Mouse (Mus musculus) lung, postnatal 0 days (tissue): ENCODE results near the gene Eml1. TPM values are rescaled to one million over a fixed set of nuclear protein-coding genes. Genes with fewer than 3 reads are reported as not detected.

Source experiments
- ATAC-seq: fragments of 200-750 bp; cut with Nextera tagmentation; 2 replicates; pipeline ENCODE4 v1.8.0; 2017; ENCODE audit warnings: moderate library complexity
- DNase-seq: peaks from one replicate; pipeline ENCODE4 v3.0.0-alpha.2; 2016; ENCODE audit warnings: low spot score
- H3K27ac ChIP-seq: fragments of 300-500 bp; sonication (generic); 2 replicates; pipeline ENCODE4 v1.5.1; 2014; ENCODE audit warnings: antibody characterized with exemption, mild to moderate bottlenecking, low read length, mixed read lengths
- H3K27me3 ChIP-seq: fragments of 300-500 bp; sonication (generic); replicated peaks from 2 replicates; pipeline ENCODE4 v1.6.1; 2014; ENCODE audit warnings: low read length, mixed read lengths; ENCODE audit not compliant: insufficient read depth
- H3K36me3 ChIP-seq: fragments of 300-500 bp; sonication (generic); 2 replicates; pipeline ENCODE4 v1.6.1; 2014; ENCODE audit warnings: low read length, mixed read lengths; ENCODE audit not compliant: insufficient read depth
- H3K4me1 ChIP-seq: fragments of 300-500 bp; sonication (generic); 2 replicates; pipeline ENCODE4 v1.6.1; 2014; ENCODE audit warnings: antibody characterized with exemption, low read depth, low read length, mixed read lengths; ENCODE audit not compliant: insufficient read depth
- H3K4me2 ChIP-seq: fragments of 300-500 bp; sonication (generic); replicated peaks from 2 replicates; pipeline ENCODE4 v1.6.1; 2014; ENCODE audit warnings: low read depth, mild to moderate bottlenecking, low read length, moderate library complexity, mixed read lengths
- H3K4me3 ChIP-seq: fragments of 300-500 bp; sonication (generic); 2 replicates; pipeline ENCODE4 v1.5.1; 2014; ENCODE audit warnings: low read depth, low read length
- H3K9ac ChIP-seq: fragments of 300-500 bp; sonication (generic); replicated peaks from 2 replicates; pipeline ENCODE4 v1.6.1; 2014; ENCODE audit warnings: low read depth, mild to moderate bottlenecking
- H3K9me3 ChIP-seq: fragments of 300-500 bp; sonication (generic); 2 replicates; pipeline ENCODE4 v1.6.1; 2016; ENCODE audit warnings: low read length, mixed read lengths
- CTCF ChIP-seq: IDR thresholded peaks from 2 replicates; pipeline ENCODE4 v1.5.1; 2016; ENCODE audit warnings: antibody characterized with exemption, mild to moderate bottlenecking
- EP300 ChIP-seq: IDR thresholded peaks from 2 replicates; pipeline ENCODE4 v1.6.1; 2016; ENCODE audit warnings: antibody characterized with exemption, mild to moderate bottlenecking, control low read depth
- WGBS: fragments of 180-500 bp; shearing (Covaris S2); extraction: QIAGEN DNeasy Blood & Tissue Kit; methylation state at CpG from one replicate; pipeline ENCODE4 v1.1.7; 2014; 5-methylcytosine and 5-hydroxymethylcytosine counted together
- polyA plus RNA-seq: library from polyadenylated mRNA; unstranded; fragments of >200 nt; fragmentation: Nextera tagmentation; extraction: Ambion mirVana; gene quantifications from 2 replicates; pipeline ENCODE4 v1.2.1, GENCODE M21; 2015

Eml1 gene
- polyA plus RNA-seq, 1 experiment from 2014 or later = 55.0 TPM

DNA sequence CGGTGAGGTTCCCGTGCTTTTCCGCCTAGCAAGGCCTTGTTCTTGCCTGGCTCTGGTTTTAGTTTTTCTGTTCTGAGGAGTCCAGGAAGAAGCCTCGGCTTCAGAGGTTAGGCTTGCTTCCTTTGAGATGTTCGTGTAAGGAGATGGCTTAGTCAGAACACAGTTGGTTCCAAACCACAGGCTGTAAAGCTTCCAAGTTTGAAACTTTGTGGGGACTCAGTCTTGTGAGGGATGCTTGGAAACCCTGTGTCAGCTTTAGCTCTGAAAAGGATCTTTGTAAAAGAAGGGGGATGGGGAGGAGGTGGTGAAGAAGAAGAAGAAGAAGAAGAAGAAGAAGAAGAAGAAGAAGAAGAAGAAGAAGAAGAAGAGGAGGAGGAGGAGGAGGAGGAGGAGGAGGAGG is 118.3 kb downstream of the Eml1 start:
- 75% methylated on average over 5 of the region's 5 CpGs for WGBS
- Histone ChIP-seq H3K27me3 (no peaks in the 10 kb centered on the region), H3K9me3 (no peaks in the 10 kb centered on the region), H3K27ac (no peak overlapping the region), H3K36me3 (no peaks in the 10 kb centered on the region), H3K9ac (no peak overlapping the region), H3K4me1 (peaks cover 3% of the 10 kb centered on the region; the same call in 1 of the 2 replicates), H3K4me2 (no peak overlapping the region), H3K4me3 (no peak overlapping the region)
- ATAC-seq (no peak), DNase-seq (no peak)
- no peak for TF ChIP-seq EP300
- no peak for TF ChIP-seq CTCF

DNA sequence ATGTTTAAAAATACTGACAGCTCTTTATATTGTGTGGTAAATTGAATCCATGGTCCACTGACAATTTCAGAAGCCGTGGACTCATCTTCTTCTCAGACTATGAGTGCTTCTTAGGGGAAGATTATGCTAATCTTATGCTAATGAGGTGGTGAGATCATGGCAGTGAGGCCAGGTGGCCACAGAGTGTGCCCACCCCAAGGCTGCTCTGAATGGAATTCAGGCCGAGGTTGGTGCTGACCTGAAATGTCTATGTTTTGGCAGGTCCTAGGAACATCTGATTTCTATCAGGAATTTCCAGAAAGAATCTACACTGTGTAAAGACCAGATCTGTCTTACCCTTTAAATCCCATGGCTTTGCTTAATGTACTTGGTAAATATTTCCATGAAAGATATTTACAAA is 119.0 kb downstream of the Eml1 start:
- WGBS = 59% methylated on average over 2 of the region's 2 CpGs
- ATAC-seq = no peak
- H3K4me3 ChIP-seq = no peak overlapping the region

DNA sequence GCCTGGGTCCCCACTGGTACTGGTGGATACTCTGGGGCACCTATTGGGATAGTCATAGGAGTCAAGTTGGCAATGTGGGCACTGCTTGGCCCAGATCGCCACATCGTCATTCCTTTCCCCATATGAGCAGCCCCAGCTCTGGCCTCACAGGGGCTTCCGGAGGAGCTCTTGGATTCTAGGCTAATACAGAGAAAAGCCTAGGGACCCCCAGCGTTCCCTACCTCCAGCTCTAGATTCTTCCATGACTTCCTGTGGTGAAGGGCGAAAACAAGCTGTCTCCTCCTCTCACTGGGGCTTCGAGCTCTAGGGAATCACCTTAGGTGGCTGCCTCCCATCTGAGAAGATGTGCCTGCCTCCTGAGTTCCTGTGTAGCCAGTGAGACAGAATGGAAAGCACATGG is 119.6 kb downstream of the Eml1 start:
- H3K9ac ChIP-seq = no peak overlapping the region
- H3K27ac ChIP-seq = no peak overlapping the region
- no peaks in the 10 kb centered on the region for H3K36me3 ChIP-seq
- H3K9me3 ChIP-seq = no peaks in the 10 kb centered on the region
- no peak for TF ChIP-seq CTCF
- no peak for TF ChIP-seq EP300
- no peak overlapping the region for H3K4me2 ChIP-seq
- no peak overlapping the region for H3K4me3 ChIP-seq
- ATAC-seq (no peak), DNase-seq (no peak)
- no peaks in the 10 kb centered on the region for H3K27me3 ChIP-seq
- H3K4me1 ChIP-seq = peaks cover 4% of the 10 kb centered on the region; the same call in 1 of the 2 replicates
- 86% methylated on average over 6 of the region's 6 CpGs for WGBS

More for the DNA sequence above, 119.0 kb downstream of the Eml1 start:
- H3K4me1 ChIP-seq = peaks cover 4% of the 10 kb centered on the region; the same call in 1 of the 2 replicates
- no peak overlapping the region for H3K27ac ChIP-seq
- no peak for TF ChIP-seq EP300
- TF ChIP-seq CTCF = no peak
- DNase-seq = no peak
- no peaks in the 10 kb centered on the region for H3K27me3 ChIP-seq
- no peaks in the 10 kb centered on the region for H3K36me3 ChIP-seq
- H3K9ac ChIP-seq = no peak overlapping the region
- H3K4me2 ChIP-seq = no peak overlapping the region
- no peaks in the 10 kb centered on the region for H3K9me3 ChIP-seq

DNA sequence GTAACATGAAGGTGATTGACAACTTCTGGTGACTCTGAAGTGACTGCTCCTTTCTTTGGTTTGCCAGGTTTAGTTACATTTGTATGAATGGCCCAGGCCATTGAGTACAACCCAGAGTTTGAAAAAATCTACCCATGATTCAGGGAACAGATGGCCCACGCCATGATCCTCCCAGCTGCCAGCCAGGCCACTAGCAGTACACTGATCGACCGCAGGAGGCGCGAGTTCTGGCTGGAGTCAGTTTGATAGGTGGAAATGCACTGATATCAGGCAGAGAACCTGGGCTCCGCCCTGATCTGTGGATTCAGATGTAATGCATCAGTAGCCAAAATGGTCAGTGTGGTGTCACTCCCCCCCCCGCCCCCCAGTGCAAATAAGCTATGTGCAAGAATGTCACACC is 120.2 kb downstream of the Eml1 start:
- ATAC-seq = no peak
- Histone ChIP-seq H3K4me3 (no peak overlapping the region), H3K27me3 (no peaks in the 10 kb centered on the region), H3K9ac (no peak overlapping the region), H3K4me1 (peaks cover 4% of the 10 kb centered on the region; the same call in 1 of the 2 replicates), H3K36me3 (no peaks in the 10 kb centered on the region), H3K4me2 (no peak overlapping the region), H3K9me3 (no peaks in the 10 kb centered on the region), H3K27ac (no peak overlapping the region)
- peak; percentile 59 for TF ChIP-seq CTCF
- TF ChIP-seq EP300 = no peak
- WGBS = 47% methylated on average over 7 of the region's 7 CpGs
- peak; percentile 8 for DNase-seq

DNA sequence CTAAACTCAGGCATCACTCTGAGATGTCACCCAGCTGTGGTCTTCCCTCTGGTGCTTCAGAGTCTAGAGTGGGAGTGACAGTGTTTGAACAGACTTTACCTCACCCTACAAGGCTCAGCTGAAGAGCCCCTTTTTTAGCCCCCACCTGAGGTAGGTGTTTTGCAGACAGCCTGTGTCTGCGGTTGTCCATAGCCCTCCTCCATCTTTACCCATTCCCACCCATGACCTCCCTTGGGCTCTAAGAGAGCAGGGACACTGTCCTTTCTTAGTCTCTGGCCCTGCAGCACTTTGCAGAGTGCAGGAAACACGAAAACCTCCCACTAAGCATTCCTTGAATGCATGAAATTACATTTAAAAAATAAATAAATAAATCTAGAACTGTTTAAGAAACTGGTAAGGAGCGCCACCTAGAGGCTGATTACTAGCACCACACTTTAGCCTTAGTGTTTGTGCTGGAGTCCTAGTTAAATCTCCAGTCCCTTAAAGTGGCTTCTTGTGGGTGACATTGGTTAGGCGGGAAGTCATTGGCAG is 123.3 kb downstream of the Eml1 start:
- 15% methylated on average over 4 of the region's 4 CpGs for WGBS
- Histone ChIP-seq H3K9me3 (no peaks in the 10 kb centered on the region), H3K4me1 (peaks cover 4% of the 10 kb centered on the region; the same call in 1 of the 2 replicates), H3K9ac (no peak overlapping the region), H3K4me3 (no peak overlapping the region), H3K27me3 (no peaks in the 10 kb centered on the region), H3K36me3 (no peaks in the 10 kb centered on the region), H3K4me2 (no peak overlapping the region), H3K27ac (no peak overlapping the region)
- DNase-seq (peak; percentile 92), ATAC-seq (peak; percentile 54)
- TF ChIP-seq EP300 (no peak), CTCF (peak; percentile 91)

DNA sequence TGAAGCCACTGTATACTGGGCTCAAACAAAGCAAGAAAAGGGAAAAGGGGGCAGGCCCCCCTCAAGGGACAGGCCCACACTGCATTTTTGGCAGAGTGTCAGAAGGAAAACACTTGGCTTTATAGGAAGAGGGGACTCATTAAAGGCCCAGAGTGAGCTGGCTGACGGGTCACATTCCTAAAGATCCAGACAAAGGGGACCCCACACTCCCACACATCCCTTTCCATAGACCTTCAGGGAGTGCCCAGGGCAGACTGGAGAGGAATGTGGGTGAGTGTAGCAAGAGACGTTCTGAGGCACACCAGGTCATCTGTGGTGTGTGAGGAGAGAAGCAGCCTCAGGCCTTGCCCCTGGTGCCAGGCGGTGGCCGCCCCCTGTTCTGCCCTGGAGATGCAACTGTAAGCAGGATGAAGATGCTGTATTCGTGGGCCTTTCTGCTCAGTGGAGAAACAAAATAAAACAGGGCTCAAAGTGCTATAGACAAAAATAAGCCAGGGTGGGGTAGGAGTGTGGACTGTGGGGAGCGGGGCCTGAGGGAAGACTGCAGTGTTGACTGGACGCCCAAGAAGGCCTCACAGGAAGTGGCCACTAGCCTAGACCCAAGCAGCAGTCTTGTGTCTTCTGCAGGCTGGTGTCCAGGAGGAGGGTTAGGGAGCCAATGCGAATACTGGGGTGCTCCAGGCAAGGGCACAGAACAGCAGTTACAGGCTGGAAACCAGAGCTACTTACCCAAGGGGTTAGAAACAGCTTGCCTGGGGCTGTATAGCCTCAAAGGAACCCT is 124.9 kb downstream of the Eml1 start:
- Histone ChIP-seq H3K27me3 (no peaks in the 10 kb centered on the region), H3K4me1 (peaks cover 4% of the 10 kb centered on the region; the same call in 1 of the 2 replicates), H3K27ac (no peak overlapping the region), H3K9ac (no peak overlapping the region), H3K4me3 (no peak overlapping the region), H3K36me3 (no peaks in the 10 kb centered on the region), H3K9me3 (no peaks in the 10 kb centered on the region), H3K4me2 (no peak overlapping the region)
- no peak for TF ChIP-seq CTCF
- no peak for TF ChIP-seq EP300
- 50% methylated on average over 8 of the region's 8 CpGs for WGBS
- DNase-seq (peak; percentile 37), ATAC-seq (peak; percentile 52)
